Mouse (Mus musculus) cerebellum, adult 18-20 months (tissue): Measurements from ENCODE around the gene Syngap1.
"Not testable (repeated sequence)": the region's sequence is repeated elsewhere in the genome, so short reads cannot be mapped to it uniquely, and the experiment has no call there.

Experiments used
- DNase-seq, 2 experiments: peaks; one replicate each; pipeline ENCODE4 v3.0.0; 2021

Gene Syngap1

DNA sequence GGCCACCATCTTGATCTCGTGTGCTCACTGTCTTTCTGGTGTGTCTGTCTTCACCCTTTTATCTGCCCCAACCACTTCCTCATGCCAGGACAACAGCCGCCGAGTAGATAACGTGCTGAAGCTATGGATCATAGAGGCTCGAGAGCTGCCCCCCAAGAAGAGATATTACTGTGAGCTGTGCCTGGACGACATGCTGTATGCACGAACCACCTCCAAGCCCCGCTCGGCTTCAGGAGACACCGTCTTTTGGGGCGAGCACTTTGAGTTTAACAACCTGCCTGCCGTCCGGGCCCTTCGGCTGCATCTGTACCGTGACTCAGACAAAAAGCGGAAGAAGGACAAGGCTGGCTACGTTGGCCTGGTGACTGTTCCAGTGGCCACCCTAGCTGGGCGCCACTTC is 15.8 kb downstream of the Syngap1 start:
- no peak for DNase-seq

DNA sequence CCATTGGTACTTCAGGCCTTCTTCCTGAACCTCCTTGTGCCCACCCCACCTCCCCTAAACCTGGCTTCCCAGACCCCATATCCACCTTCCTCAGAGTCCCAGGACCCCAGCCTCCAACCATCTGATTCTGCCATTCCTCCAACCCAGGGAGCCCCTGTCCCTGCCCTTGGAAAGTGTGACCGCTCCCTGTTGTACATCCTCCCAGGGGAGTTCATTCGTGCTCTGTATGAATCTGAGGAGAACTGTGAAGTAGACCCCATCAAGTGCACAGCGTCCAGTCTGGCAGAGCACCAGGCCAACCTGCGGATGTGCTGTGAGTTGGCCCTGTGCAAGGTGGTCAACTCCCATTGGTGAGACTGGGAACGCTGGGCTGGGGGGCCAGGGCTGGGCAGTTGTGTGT is 16.8 kb downstream of the Syngap1 start:
- DNase-seq, result no peak

DNA sequence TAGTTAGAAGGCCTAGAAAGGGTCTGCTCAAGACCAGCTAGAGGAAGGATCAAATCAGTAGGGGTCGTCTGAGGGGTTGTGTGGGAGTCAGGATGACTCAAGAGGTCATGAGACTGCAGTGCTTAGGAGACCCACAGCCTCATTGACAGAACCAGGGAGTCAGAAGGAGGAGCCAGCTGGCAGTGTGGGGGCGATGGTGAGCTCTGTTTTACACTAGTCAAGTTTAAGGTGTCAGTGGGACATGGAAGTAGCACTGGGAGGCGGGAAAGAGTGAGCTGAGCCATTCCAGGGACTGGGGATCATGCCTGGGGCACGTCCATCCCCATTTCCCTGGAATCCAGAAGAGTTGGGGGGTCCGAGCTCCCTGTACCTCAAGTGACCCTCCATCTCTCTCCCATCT is 17.8 kb downstream of the Syngap1 start:
- no peak for DNase-seq

DNA sequence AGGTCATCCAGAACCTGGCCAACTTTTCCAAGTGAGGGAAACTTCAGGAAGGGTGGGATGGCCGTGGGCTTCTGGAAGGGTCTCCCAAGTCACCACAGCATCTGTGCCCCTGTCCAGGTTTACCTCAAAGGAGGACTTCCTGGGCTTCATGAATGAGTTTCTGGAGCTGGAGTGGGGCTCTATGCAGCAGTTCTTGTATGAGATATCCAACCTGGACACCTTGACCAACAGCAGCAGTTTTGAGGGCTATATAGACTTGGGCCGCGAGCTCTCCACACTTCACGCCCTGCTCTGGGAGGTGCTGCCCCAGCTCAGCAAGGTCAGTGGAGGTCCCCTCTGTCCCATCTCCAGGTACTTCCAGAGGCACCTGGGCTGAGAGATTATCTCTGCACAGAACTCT is 18.8 kb downstream of the Syngap1 start:
- DNase-seq, result no peak

GRCm38 (mm10) chr17:26961572-26962240 is 20.7 kb downstream of the Syngap1 start:
- no peak for DNase-seq

DNA sequence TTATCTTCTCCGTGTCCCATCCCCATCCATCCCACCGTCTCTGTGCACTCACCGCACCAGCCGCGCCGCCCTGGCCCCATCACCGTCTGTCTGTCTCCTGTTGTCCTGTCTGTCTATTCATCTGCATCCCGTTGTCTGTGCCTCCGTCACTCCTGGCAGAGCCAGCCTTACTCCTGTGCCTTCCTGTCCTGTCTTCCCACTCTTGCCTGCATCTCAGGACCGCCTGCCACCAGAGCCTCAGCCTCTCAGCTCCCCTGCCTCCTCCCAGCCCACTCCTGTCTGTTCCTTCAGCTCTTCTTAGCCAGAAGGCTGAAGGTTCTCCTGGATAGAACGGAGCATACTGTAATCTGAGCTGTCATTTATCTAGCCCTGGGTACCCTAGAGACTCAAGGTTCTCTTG is 25.9 kb downstream of the Syngap1 start:
- DNase-seq, result no peak

DNA sequence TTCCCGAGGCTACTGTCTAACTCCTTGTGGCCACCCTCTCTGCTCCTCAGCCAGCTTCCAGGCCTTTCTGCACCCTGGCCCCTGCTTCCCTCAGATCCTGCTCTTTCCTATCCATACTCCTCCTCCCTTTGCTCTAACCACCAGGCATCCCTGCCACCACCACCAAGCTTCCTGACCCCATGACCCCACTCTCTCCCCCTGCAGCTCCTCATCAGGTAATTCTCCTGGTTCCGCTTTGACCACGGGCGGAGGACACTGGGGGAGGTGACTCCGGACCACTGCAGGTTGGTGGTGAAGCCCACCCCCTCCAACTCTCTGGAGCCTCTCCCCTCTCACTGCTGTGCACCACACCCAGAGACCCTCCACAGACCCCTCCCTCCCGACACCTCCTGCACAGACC is 26.4 kb downstream of the Syngap1 start:
- DNase-seq, result no peak

GRCm38 (mm10) chr17:26968200-26968611 is 27.2 kb downstream of the Syngap1 start:
- DNase-seq, result no peak

- no peak for DNase-seq
Measured at GRCm38 (mm10) chr17:26969257-26969656, 28.2 kb downstream of the Syngap1 start.

- DNase-seq, result no peak
Measured at GRCm38 (mm10) chr17:26970221-26970620, 29.2 kb downstream of the Syngap1 start.

GRCm38 (mm10) chr17:26971247-26971905 is 30.3 kb downstream of the Syngap1 start:
- DNase-seq, result no peak

GRCm38 (mm10) chr17:26972107-26972506 is 31.1 kb downstream of the Syngap1 start:
- no peak for DNase-seq

GRCm38 (mm10) chr17:26972703-26973574 is 31.9 kb downstream of the Syngap1 start, which contains the start of gene Zbtb9:
Gene Zbtb9 (plus strand): TSS chr17:26973167.
- peak; percentile 95 to 98 for DNase-seq

DNA sequence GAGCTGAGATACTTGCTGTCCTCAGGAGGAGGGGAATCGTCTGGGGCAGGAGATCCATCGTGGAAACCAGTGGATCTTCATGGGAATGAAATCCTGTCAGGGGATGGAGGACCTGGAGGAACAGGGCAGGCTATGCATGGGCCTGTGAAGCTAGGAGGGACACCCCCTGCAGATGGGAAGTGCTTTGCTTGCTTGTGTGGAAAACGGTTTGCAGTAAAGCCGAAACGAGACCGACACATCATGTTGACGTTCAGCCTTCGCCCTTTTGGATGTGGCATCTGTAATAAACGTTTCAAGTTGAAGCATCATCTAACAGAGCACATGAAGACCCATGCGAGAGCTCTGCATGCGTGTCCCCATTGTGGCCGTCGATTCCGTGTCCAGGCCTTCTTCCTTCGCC is 33.5 kb downstream of the Syngap1 start:
- no peak for DNase-seq

DNA sequence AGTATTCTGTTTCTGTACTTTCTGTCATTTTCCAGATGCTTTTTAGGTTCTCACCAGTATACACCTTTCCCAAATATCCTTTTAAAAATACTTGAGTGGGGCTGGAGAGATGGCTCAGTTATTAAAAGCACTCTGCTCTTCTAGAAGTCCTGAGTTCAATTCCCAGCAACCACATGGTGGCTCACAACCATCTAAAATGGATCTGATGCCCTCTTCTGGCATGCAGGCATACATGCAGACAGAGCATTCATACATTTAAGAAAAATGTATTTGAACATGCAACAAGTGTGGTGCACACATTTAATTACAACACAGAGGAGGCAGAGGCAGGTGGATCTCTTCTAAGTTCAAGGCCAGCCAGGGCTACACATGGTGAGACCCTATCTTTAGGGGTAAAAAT is 34.4 kb downstream of the Syngap1 start:
- no peak for DNase-seq

DNA sequence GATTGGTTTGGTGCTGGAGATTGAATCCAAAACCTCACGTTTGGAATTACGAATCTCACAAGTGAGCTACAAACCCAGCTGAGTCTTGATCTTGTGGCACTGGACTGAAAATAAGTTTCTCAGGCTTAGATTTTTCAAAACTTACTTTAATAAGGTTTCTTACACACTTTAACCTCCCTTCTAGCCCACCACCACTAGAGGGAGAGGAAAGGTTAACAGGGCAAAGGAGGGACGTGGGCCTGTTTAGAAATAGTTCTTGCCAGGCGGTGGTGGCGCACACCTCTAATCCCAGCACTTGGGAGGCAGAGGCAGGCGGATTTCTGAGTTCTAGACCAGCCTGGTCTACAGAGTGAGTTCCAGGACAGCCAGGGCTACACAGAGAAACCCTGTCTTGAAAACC is 36.3 kb downstream of the Syngap1 start:
- not testable (repeated sequence) for DNase-seq

- no peak for DNase-seq
Measured at GRCm38 (mm10) chr17:26979426-26979825, 38.4 kb downstream of the Syngap1 start.

DNA sequence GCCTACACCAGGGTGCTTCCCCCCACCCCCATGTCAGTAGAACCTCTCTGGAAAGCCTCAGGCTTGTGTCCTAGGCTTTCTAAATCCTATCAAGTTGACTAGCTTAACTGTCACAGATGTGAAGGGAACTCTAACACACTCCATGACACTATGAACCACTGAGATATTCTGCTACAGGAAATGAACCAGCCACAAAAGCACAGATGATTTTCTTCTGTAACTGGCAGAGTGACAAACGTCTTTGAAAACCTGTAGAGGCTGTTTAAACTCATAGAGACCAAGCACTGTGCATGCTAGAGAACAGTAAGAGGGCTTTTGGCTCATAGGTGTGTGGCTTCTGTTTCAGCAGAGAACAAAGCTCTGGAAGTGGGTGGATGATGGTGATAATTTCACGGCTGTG is 40.0 kb downstream of the Syngap1 start:
- DNase-seq, result no peak

DNA sequence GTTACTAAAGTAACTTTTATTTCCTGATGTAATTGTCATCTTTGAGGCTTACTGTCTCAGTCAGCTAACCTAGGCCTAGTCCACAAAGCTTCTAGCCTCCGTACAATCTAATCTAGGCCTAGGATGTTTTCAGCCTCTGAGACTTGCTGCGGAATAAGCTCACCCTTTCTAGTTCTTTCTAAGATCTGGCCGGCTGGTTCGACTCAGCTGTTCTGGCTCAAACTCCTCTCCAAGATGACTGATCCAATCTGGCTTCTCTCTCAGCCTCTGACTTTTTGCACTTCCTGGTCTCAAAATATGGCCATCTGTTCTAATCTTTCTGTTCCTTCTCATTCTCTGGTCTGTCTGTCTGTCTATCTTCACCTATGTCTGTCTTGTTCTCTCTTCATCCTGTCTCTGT is 42.3 kb downstream of the Syngap1 start:
- no peak for DNase-seq

DNA sequence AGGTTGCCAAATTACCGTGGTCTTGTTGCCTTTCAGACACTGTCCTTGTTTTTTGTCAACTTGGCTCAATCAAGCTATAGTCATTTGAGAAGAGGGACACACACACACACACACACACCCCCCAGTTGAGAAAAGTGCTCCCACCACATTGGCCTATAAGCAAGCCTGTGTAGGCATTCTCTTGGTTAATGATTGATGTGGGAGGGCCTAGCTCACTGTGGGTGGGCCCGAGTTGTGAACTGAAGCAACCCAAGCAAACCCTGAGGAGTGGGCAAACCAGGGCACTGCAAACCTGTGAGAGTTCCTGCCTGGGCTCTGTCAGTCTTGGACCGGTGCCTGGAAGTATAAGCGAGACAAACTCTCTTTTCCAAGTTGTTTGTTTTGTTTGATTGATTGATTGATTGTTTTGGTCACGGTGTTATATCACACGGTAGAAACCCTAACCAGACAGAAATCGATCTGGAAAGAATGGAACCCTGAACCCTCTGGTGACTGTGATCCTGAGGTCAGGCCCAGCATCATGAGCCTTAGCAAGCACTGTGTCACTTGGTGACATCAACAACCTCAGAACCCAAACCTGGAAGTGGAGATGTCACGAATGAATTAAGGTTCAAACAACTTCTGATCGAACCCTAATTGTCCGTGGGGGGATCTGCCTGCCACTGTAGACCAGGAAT is 44.6 kb downstream of the Syngap1 start:
- DNase-seq, result no peak

GRCm38 (mm10) chr17:26990521-26990920 is 49.5 kb downstream of the Syngap1 start:
- no peak for DNase-seq

- no peak for DNase-seq
Measured at GRCm38 (mm10) chr17:26994410-26994809, 53.4 kb downstream of the Syngap1 start.

- DNase-seq, result no peak
Measured at GRCm38 (mm10) chr17:26995006-26995405, 54.0 kb downstream of the Syngap1 start.
